Mouse (Mus musculus): ENCODE results near the gene Psma6. TPM values are rescaled to one million over a fixed set of nuclear protein-coding genes. Genes with fewer than 3 reads are reported as not detected.
A peak's percentile ranks its signal among the peaks of the same experiment; 100 is the strongest.
"Not testable (repeated sequence)": the region's sequence is repeated elsewhere in the genome, so short reads cannot be mapped to it uniquely, and the experiment has no call there.

Psma6 gene
- polyA plus RNA-seq, 1 experiment = 166 TPM

- no peak for DNase-seq (ENCODE audit: low spot score)
These were observed 8.9 kb downstream of the Psma6 start for GRCm38 (mm10) chr12:55392733-55393577.

DNA sequence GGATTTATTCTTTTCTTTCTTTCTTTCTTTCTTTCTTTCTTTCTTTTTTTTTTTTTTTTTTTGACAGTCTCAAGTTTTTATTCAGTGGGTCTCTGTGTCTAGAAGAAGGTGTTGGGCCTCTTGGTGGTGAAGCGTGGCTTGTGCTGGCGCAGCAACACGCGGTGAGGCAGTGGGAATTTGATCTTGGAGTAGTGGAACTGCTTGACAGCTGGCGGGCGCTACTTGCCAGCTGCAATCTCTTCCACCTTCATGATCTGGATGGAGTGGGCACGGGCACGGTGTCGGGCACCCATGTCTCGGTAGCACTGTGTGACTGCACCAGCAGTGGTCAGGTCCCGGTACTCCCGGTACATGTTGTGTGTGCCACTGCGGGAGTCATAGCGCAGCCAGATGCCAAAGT is 11.6 kb downstream of the Psma6 start:
- not testable (repeated sequence) for DNase-seq (ENCODE audit: low spot score)

DNA sequence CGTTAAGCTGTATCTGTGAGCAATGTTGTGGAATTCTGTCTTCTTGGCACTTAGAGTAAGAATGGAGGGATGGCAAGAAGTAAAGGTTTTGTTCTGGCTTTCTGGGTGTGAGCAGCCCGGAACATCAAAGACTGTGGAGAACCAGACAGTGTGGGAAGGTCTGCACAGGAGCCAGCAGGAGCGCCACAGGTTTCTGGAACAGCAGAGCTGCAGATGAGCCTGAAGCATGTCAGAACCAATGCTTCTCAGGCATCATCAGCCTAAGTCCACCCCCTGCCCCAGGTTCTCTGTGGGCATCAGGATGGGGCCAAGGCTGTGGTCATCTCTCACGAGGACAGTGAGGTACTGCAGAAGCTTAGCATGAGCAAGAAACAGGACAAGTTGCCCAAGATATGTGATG is 12.5 kb downstream of the Psma6 start:
- DNase-seq (ENCODE audit: low spot score) = no peak

DNA sequence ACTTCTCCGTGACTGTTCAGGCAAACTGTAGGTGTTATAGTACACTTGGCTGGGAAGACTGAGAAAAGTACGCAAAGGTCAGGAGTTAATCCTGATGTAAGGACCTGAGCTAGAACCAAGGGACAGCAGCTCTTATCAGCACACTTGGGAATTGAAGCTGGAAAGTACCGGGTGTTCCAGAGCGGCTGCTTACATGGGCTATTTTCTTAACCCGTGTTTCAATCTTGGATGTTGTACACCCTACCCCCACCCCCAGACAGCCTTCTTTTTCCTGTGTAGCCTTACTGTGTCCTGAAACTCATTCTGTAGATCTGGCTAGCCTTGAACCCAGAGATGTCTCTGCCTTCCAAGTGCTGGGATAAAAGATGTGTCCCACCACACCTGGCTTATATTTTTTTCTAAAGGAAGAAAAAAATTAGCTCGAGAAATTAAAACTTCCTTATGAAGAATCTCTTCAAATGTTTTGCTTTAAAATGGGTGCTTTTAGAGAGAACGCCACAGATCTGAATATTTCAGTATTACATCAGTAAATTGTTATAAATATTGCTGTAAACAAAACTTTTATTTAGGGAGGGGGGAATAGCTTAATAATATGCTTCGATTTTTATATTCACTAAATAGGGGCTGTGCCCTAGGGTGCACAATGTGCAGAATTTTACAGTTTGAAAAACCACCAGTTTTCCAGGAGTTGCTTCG is 13.7 kb downstream of the Psma6 start:
- DNase-seq (ENCODE audit: low spot score) = no peak

DNA sequence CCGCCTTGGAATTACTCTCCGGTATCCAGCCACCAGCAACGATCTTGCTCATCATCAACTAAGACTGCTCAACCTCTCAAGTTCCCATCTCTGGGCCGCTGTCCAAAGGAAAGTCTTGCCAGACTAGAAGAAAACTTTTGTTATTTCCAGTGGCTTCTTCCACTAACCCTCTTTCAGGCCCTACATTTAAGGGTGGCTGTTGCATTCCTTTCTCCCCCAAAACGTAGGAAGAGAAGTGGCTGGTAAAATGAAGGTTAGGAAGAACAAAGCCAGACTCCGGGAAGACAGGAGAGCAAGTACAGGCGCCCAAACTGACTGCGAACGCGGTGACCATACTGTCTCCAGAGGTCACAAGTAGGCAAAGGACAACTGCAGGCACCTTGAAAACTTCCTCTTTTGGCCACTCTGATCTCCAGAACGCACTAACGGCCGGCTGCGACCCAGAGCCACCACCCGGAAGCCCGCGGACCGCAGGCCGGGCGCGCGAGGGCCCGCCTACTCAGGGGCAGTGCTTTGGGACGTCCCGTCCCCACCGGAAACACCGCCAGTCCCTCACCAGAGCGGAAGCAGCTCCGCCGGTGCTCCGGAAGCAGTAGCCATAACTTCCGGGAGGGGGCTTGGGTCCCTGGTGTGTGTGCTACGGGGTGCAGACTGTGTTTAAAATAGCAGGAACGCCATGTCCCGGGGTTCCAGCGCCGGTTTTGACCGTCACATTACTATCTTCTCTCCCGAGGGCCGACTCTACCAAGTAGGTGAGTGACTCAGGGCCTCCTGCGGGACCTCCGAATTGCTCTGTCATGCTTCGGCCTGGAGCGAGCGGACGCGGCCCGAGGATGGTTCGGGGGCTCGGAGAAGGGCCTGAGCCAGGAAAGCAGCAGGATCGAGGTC is 14.5 kb downstream of the Psma6 start:
- DNase-seq (ENCODE audit: low spot score) = peak; percentile 82

DNA sequence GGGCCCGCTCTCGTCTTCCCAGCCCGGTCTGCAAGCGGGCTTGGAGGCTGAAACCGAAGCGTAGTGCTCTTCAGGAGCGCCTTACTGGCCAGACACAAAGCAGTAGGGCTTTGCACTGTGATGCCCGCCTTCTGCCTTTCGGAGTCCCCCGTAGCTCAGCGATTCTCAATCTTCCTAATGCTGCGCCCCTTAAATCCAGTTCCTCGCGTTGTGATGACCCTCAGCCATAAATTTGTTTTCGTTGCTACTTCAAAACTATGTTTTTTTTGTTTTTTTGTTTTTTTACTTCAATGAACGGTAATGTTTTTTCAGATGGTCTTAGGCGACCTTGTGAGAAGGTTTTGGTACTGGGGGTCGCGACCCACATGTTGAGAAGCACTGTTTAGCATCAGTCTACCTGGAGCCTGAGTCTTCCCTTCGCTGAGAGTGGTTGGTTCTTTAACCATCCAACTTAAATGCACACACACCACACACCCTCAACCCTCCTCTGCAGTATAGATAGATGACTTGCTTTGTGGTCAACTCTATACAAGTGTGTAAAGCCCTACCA is 15.2 kb downstream of the Psma6 start:
- DNase-seq (ENCODE audit: low spot score) = no peak

GRCm38 (mm10) chr12:55407888-55408287 is 23.9 kb downstream of the Psma6 start:
- DNase-seq (ENCODE audit: low spot score) = no peak

DNA sequence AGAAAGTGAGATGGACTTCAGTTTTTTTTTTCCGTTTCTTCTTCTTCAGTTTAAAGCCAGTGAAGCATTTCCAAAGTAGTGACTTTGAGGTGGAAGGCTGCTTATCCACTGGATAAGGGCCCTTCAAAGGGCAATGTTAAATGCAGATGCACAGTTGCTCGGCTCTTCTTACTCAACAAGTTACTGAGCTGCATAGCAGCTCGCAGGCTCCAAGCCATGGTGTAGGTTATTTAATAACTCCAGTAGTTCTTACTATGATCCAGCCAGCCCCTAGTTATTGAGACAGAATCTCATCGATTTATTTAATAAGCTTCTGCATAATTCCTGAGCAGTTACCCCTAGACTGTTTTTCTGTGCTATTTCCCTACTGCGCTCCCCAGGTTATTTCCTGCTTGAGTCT is 31.2 kb downstream of the Psma6 start:
- no peak for DNase-seq (ENCODE audit: low spot score)

- no peak for DNase-seq (ENCODE audit: low spot score)
These were observed 31.7 kb downstream of the Psma6 start for GRCm38 (mm10) chr12:55415762-55416161.

DNA sequence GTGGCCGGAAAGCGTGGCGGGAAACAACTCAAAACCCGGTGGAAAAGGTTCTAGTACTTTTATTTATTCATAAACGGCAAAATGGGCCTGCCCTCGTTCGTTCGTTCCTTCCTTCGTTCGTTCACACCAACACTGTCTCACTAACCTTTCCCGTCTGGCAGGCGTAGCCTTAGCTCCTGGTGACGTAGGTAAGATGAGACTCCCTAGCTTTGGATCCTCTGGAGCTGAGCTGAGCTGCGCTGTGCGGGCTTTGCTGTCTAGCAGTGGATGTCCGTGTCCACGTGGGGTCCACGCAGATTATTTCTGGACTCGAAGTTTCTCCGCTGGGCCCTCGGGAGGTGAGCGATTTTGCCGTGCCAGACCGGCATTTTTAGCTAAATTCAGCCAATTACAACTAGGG is 36.2 kb downstream of the Psma6 start:
- no peak for DNase-seq (ENCODE audit: low spot score)

- no peak for DNase-seq (ENCODE audit: low spot score)
These were observed 38.0 kb downstream of the Psma6 start for GRCm38 (mm10) chr12:55422057-55422456.

DNA sequence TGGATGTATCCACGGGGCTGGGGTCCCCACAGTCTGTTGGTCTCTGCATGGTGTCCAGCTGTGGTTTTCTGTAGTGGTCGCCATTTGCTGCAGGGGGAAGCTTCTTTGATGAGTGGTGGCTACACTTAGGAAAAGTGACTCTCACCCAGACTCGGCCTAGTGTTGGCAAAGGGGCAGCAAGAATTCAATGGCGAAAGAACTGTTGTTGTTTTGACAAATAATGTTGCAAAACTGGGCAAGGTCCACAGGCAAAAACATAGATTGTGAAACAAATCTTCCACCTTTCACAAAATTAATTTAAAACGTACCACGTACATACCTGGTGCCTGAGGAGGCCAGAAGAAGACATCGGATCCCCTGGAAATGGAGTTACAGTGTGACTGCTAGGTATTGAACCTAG is 42.3 kb downstream of the Psma6 start:
- no peak for DNase-seq (ENCODE audit: low spot score)

- DNase-seq (ENCODE audit: low spot score) = no peak
These were observed 45.2 kb downstream of the Psma6 start for GRCm38 (mm10) chr12:55429201-55429600.

DNA sequence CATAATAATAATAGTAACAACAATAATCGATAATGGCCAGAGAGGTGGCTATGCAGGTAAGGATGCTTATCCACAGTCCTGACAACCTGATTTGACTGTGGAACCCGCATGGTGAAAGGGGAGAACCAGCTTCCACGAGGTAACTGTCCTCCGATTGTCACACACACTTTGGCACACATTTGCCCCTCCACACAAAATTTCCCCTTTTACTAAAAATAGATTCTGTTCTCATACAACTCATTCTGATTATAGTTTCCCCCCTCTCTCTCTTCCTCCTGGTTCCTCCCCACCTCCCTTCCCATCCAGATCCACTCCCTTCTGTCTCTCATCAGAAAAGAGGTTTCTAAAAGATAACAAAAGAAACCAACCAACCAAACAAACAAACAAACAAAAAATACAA is 45.9 kb downstream of the Psma6 start:
- no peak for DNase-seq (ENCODE audit: low spot score)

DNA sequence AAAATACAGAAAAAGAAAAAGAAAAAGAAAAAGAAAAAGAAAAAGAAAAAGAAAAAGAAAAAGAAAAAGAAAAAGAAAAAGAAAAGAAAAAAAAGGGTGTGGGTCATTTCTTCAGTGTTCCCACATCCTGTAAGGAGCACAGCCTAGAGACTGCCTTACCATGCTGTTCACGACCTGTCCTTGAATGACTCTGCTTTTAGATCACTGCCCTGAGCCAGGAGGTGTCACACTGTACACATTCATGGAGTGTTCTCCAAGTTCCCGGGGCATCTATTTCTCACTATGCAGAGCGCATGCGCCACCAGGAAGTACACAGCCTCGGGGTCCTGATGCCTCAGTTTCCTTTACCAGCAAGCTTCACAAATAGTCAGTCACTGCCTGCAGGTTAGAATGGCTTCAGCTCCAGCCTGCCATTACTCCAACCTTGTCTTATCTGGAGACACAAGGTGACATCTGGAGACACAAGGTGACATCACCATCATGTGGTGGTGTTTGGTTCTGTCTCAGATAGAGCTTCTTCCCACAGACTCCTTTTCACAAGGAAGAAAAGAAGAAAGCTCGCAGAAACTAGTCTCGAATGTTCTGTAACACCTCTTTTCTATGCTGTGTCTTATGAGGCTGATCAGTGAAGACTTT is 48.4 kb downstream of the Psma6 start:
- DNase-seq (ENCODE audit: low spot score) = no peak

GRCm38 (mm10) chr12:55432920-55433284 is 48.9 kb downstream of the Psma6 start:
- no peak for DNase-seq (ENCODE audit: low spot score)

GRCm38 (mm10) chr12:55433802-55434435 is 49.9 kb downstream of the Psma6 start:
- DNase-seq (ENCODE audit: low spot score) = peak; percentile 43

GRCm38 (mm10) chr12:55435080-55435479 is 51.1 kb downstream of the Psma6 start:
- DNase-seq (ENCODE audit: low spot score) = no peak

- no peak for DNase-seq (ENCODE audit: low spot score)
These were observed 53.3 kb downstream of the Psma6 start for GRCm38 (mm10) chr12:55437122-55437826.

DNA sequence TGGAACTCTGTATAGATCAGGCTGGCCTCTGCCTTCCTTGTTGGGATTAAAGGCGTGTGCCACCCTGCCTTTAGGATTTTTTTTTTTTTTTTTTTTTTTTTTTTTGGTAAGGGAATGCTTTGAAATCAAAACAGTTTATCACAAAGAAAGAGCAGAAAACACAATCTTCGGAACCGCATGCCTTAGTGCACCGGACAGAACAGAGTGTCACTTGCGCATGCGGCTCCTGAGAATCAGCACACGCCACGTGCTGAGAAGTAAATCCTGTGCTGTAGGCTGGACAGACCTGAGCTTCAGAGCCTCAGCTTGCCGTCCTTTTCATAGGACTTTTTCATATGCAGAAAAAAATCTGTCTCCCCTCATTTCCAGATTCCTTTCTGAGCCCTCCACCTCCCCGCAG is 54.0 kb downstream of the Psma6 start:
- no peak for DNase-seq (ENCODE audit: low spot score)

Data from urinary bladder, adult 2 months (tissue).